Mouse (Mus musculus): ENCODE data around the gene Sp100. TPM values are rescaled to one million over a fixed set of nuclear protein-coding genes. Genes with fewer than 3 reads are reported as not detected.

Gene Sp100
- total and polyA plus RNA-seq, 2 experiments, result 3.2 to 14.6 TPM

DNA sequence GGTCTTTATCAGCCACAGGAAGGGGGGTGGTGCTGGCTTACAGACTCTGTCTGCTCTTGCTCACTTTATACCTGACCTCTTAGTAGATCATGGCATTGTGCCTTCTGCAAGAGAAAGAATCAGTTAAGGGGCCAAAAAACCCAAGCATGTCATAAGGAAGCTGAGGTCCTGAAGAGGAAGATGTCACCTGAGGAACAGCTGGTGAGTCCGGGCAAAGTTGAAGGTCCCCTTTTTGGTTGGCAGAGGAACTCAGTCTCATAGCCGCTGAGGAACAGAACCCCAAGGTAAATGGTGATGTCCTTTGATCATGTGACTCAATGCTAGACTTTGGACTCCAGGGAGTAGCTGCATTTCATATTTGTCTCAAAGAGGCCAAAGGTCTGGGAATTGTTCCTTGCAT, 57.0 kb downstream of the Sp100 start:
- no peak for TF ChIP-seq CTCF (IDR thresholded peaks at IDR 0.05; ENCODE audit: low read depth, low read length)
- H3K79me2 ChIP-seq (ENCODE audit: control insufficient read depth, insufficient read depth, low read length), result no peaks in the 10 kb centered on the region
- DNase-seq (ENCODE audit: extremely low read depth, low read depth, low spot score), result no peak
- no peaks in the 10 kb centered on the region for H3K4me1 ChIP-seq (ENCODE audit: control insufficient read depth, insufficient read depth, low read length)
- peaks cover 3% of the 10 kb centered on the region; the same call in 1 of the 2 replicates for H3K36me3 ChIP-seq (ENCODE audit: control insufficient read depth, insufficient read depth, low read length)
- no peaks in the 10 kb centered on the region for H3K27me3 ChIP-seq (ENCODE audit: control insufficient read depth, insufficient read depth, low read length)
- H3K9ac ChIP-seq (ENCODE audit: low read depth, low read length), result no peak overlapping the region
- WGBS, result 85% methylated on average over 2 of the region's 2 CpGs
- H3K27ac ChIP-seq (replicated peaks; ENCODE audit: insufficient read depth, low read depth, low read length), result no peak overlapping the region
- no peak overlapping the region for H3K4me3 ChIP-seq (ENCODE audit: insufficient read depth, low read depth, low read length)

DNA sequence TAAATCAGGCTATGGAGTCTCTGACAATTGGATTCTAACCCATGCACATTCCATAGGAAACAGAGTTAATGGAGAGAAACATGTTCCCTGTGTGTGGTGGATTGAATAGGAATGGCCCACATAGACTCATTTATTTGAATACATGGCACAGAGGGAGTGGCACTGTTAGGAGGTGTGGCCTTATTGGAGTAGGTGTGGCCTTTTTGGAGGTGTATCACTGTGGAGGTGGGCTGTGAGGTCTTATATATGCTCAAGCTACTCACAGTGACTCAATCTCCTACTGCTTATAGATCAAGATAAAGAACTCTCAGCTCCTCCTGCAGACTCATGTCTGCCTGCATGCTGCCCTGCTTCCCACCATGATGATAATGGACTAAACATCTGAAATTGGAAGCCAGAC, 64.7 kb downstream of the Sp100 start:
- no peak for DNase-seq (ENCODE audit: extremely low read depth, low read depth, low spot score)
- Histone ChIP-seq H3K36me3 (ENCODE audit: control insufficient read depth, insufficient read depth, low read length) (no peaks in the 10 kb centered on the region), H3K27me3 (ENCODE audit: control insufficient read depth, insufficient read depth, low read length) (no peaks in the 10 kb centered on the region), H3K27ac (replicated peaks; ENCODE audit: insufficient read depth, low read depth, low read length) (no peak overlapping the region), H3K79me2 (ENCODE audit: control insufficient read depth, insufficient read depth, low read length) (no peaks in the 10 kb centered on the region), H3K4me3 (ENCODE audit: insufficient read depth, low read depth, low read length) (no peak overlapping the region), H3K9ac (ENCODE audit: low read depth, low read length) (no peak overlapping the region), H3K4me1 (ENCODE audit: control insufficient read depth, insufficient read depth, low read length) (no peaks in the 10 kb centered on the region)
- TF ChIP-seq CTCF (IDR thresholded peaks at IDR 0.05; ENCODE audit: low read depth, low read length) (no peak), POLR2A (IDR thresholded peaks at IDR 0.05; ENCODE audit: extremely low read depth, insufficient read depth, low read length) (no peak)

DNA sequence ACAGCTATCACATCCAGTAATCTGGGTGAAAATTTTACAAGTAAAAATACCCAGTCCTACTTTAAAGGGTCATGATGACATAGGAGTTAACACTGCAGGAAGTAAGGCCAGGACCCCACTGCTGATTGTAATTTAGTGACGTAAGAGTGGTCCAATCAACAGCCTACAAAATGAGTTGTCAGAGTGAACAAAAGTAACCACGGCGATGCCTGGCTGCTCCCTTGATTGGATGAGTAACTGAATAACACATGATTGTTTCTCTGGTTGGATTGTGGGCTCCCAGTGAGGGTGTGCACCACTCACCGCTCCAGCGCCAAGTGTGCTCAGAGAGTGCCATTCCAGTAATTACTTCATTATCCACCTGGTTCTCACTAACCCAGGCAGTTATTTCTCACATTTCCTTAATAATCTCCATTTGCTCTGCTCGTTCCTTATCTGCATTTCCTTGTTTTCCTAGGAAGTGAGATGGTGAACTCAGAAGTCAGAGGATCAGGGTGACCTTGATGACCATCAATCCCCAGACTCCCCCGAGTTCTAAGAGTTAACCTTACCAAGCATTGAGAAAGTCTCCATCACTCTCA, 66.7 kb downstream of the Sp100 start:
- H3K27ac ChIP-seq (replicated peaks; ENCODE audit: insufficient read depth, low read depth, low read length), result no peak overlapping the region
- WGBS, result 69% methylated on average over 7 of the region's 7 CpGs
- no peak for TF ChIP-seq POLR2A (IDR thresholded peaks at IDR 0.05; ENCODE audit: extremely low read depth, insufficient read depth, low read length)
- no peak for TF ChIP-seq CTCF (IDR thresholded peaks at IDR 0.05; ENCODE audit: low read depth, low read length)

DNA sequence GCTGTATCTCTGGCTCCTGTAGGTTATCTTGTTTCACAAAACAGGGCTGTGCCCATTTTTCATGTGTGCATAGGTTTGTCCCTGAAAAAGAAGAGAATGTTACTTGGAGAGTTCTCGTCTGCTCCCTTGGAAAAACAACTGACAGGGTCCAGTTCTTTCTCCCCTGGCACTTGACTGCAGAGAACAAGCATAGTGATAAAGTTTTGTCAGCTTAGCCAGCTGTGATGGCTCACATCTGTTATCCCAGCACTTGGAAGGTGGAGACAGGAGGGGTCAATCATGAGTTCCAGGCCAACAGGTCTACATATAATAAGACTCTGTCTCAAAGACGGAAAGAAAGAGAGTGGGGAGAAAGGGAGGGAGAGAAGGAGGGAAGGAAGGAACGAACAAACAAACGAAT, 69.3 kb downstream of the Sp100 start:
- Histone ChIP-seq H3K27ac (replicated peaks; ENCODE audit: insufficient read depth, low read depth, low read length) (no peak overlapping the region), H3K36me3 (ENCODE audit: control insufficient read depth, insufficient read depth, low read length) (no peaks in the 10 kb centered on the region), H3K4me1 (ENCODE audit: control insufficient read depth, insufficient read depth, low read length) (no peaks in the 10 kb centered on the region), H3K9ac (ENCODE audit: low read depth, low read length) (no peak overlapping the region), H3K79me2 (ENCODE audit: control insufficient read depth, insufficient read depth, low read length) (no peaks in the 10 kb centered on the region), H3K4me3 (ENCODE audit: insufficient read depth, low read depth, low read length) (no peak overlapping the region), H3K27me3 (ENCODE audit: control insufficient read depth, insufficient read depth, low read length) (no peaks in the 10 kb centered on the region)
- TF ChIP-seq POLR2A (IDR thresholded peaks at IDR 0.05; ENCODE audit: extremely low read depth, insufficient read depth, low read length) (no peak), CTCF (IDR thresholded peaks at IDR 0.05; ENCODE audit: low read depth, low read length) (no peak)
- DNase-seq (ENCODE audit: extremely low read depth, low read depth, low spot score), result no peak
- WGBS, result 85% methylated on average over 4 of the region's 4 CpGs

More for the DNA sequence above, 66.7 kb downstream of the Sp100 start:
- no peaks in the 10 kb centered on the region for H3K36me3 ChIP-seq (ENCODE audit: control insufficient read depth, insufficient read depth, low read length)
- DNase-seq (ENCODE audit: extremely low read depth, low read depth, low spot score), result no peak
- H3K4me1 ChIP-seq (ENCODE audit: control insufficient read depth, insufficient read depth, low read length), result no peaks in the 10 kb centered on the region
- H3K4me3 ChIP-seq (ENCODE audit: insufficient read depth, low read depth, low read length), result no peak overlapping the region
- H3K79me2 ChIP-seq (ENCODE audit: control insufficient read depth, insufficient read depth, low read length), result no peaks in the 10 kb centered on the region
- no peaks in the 10 kb centered on the region for H3K27me3 ChIP-seq (ENCODE audit: control insufficient read depth, insufficient read depth, low read length)
- H3K9ac ChIP-seq (ENCODE audit: low read depth, low read length), result no peak overlapping the region

DNA sequence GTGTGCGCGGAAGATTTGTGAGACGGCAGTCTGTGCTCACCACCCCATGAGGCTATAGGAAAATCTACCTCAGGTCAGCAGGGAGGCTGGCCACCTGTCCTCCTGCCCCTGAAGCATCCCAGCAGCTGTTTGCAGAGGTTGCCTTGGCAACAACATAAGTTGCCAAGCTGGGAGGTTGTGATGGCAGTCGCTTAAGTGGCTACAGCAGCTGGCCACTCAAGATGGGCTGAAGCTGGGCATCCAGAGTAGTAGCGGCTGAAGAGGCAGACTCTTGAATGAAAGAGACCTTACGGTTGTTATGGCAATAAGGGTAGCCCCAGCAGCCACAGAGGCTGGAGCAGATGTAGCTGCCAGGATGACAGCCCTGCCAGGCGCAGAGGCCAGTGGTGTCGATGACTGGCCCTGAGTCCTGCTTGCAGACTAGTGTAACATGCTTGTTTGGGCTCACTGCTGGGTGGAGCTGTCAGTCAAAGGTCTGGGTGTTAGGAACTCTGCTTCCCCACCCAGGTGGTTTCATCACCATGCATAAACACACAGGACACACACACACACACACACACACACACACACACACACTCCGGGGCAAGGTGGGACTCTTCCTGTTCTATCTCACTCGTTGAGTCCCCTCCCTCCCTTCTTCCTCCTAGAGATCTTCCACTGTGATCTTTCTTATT, 70.6 kb downstream of the Sp100 start:
- H3K79me2 ChIP-seq (ENCODE audit: control insufficient read depth, insufficient read depth, low read length), result no peaks in the 10 kb centered on the region
- H3K27me3 ChIP-seq (ENCODE audit: control insufficient read depth, insufficient read depth, low read length), result no peaks in the 10 kb centered on the region
- H3K4me1 ChIP-seq (ENCODE audit: control insufficient read depth, insufficient read depth, low read length), result no peaks in the 10 kb centered on the region
- no peak overlapping the region for H3K27ac ChIP-seq (replicated peaks; ENCODE audit: insufficient read depth, low read depth, low read length)
- H3K4me3 ChIP-seq (ENCODE audit: insufficient read depth, low read depth, low read length), result no peak overlapping the region
- TF ChIP-seq CTCF (IDR thresholded peaks at IDR 0.05; ENCODE audit: low read depth, low read length), result no peak
- TF ChIP-seq POLR2A (IDR thresholded peaks at IDR 0.05; ENCODE audit: extremely low read depth, insufficient read depth, low read length), result no peak
- H3K9ac ChIP-seq (ENCODE audit: low read depth, low read length), result no peak overlapping the region
- DNase-seq (ENCODE audit: extremely low read depth, low read depth, low spot score), result no peak
- H3K36me3 ChIP-seq (ENCODE audit: control insufficient read depth, insufficient read depth, low read length), result no peaks in the 10 kb centered on the region
- WGBS, result 74% methylated on average over 10 of the region's 10 CpGs

DNA sequence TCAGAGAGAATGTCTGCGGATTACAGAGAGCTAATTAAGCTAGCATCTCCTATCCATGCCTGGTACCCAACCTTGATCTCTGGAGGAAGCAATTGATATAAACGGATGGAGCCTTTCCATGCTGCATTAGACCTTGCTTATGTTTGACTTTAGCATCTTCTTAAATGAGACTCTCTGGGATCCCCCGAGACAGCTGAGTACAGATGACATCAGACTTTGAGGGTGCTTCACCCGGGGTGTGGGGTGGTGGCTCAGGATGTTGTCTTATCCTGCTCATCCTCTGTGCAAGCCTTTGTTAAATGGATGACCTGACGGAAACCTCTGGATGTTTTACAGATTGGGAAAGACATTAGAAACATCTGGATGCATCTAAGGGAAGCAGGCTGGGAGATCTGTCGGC, 80.7 kb downstream of the Sp100 start:
- no peak for TF ChIP-seq CTCF (IDR thresholded peaks at IDR 0.05; ENCODE audit: low read depth, low read length)
- no peak for TF ChIP-seq POLR2A (IDR thresholded peaks at IDR 0.05; ENCODE audit: extremely low read depth, insufficient read depth, low read length)
- no peaks in the 10 kb centered on the region for H3K27me3 ChIP-seq (ENCODE audit: control insufficient read depth, insufficient read depth, low read length)
- H3K9ac ChIP-seq (ENCODE audit: low read depth, low read length), result no peak overlapping the region
- H3K4me3 ChIP-seq (ENCODE audit: insufficient read depth, low read depth, low read length), result no peak overlapping the region
- no peaks in the 10 kb centered on the region for H3K36me3 ChIP-seq (ENCODE audit: control insufficient read depth, insufficient read depth, low read length)
- 74% methylated on average over 6 of the region's 6 CpGs for WGBS
- no peaks in the 10 kb centered on the region for H3K79me2 ChIP-seq (ENCODE audit: control insufficient read depth, insufficient read depth, low read length)
- H3K4me1 ChIP-seq (ENCODE audit: control insufficient read depth, insufficient read depth, low read length), result no peaks in the 10 kb centered on the region
- no peak for DNase-seq (ENCODE audit: extremely low read depth, low read depth, low spot score)
- no peak overlapping the region for H3K27ac ChIP-seq (replicated peaks; ENCODE audit: insufficient read depth, low read depth, low read length)

Data from liver, adult 2 months (tissue).